Mouse (Mus musculus) R1 (cell line): ENCODE results near the gene Vipr1.

Experiments
- DNase-seq: peaks from one replicate; pipeline ENCODE4 v3.0.0-alpha.2; 2018; ENCODE audit warnings: low read depth, low spot score

Gene Vipr1

DNA sequence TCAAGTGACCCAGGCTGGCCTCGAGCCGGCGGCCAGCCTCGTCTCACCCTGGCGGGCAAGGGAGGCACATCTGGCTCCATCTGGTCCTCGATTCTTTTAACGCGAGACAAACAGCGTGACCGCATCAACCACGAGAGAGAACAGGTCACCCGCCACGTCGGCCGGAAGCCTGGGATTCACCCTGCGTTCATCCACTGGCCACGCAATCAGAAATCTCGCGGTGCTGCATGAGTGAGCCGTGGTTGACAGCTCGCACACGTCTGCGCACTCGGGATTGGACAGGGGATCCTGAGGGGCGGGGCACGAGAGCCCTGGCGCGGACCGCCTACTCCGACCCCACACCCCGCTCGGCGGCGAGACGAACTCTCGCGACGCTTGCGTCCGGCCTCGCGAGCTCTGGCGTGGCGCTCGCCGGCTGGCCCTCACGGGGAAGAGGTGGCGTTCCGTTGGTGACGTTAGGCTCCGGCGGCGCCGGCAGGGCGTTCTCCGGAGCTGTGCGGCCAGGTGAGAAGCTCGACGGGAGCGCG, 76.3 kb downstream of the Vipr1 start, which contains the start of gene Nktr:
Nktr (plus strand) TSS at position 378 of the 527 bp plus-strand sequence.
- peak; percentile 98 for DNase-seq

- peak; percentile 57 for DNase-seq
These were observed 77.1 kb downstream of the Vipr1 start for GRCm38 (mm10) chr9:121719347-121720331.
